Mouse (Mus musculus) forebrain, embryonic 15.5 days (tissue): ENCODE measurements around the gene Kcp. TPM values are rescaled to one million over a fixed set of nuclear protein-coding genes. Genes with fewer than 3 reads are reported as not detected.

Experiments used
- ATAC-seq: fragments of 200-750 bp; cut with Nextera tagmentation; replicated peaks from 2 replicates; pipeline ENCODE4 v1.8.0; 2017; ENCODE audit warnings: mild to moderate bottlenecking, moderate TSS enrichment, moderate library complexity
- H3K27ac ChIP-seq: fragments of 300-500 bp; sonication (generic); replicated peaks from 2 replicates; pipeline ENCODE4 v1.5.1; 2015; ENCODE audit warnings: mild to moderate bottlenecking, inconsistent platforms
- H3K27me3 ChIP-seq: fragments of 300-500 bp; sonication (generic); 2 replicates; pipeline ENCODE4 v1.6.1; 2015; ENCODE audit warnings: inconsistent platforms
- H3K36me3 ChIP-seq: fragments of 300-500 bp; sonication (generic); 2 replicates; pipeline ENCODE4 v1.6.1; 2015; ENCODE audit warnings: mild to moderate bottlenecking, inconsistent platforms
- H3K4me1 ChIP-seq: fragments of 300-500 bp; sonication (generic); 2 replicates; pipeline ENCODE4 v1.6.1; 2015; ENCODE audit warnings: inconsistent platforms
- H3K4me2 ChIP-seq: fragments of 300-500 bp; sonication (generic); replicated peaks from 2 replicates; pipeline ENCODE4 v1.6.1; 2015; ENCODE audit warnings: mild to moderate bottlenecking, inconsistent platforms
- H3K4me3 ChIP-seq: fragments of 300-500 bp; sonication (generic); 2 replicates; pipeline ENCODE4 v1.5.1; 2015; ENCODE audit warnings: mild to moderate bottlenecking, inconsistent platforms
- H3K9ac ChIP-seq: fragments of 300-500 bp; sonication (generic); replicated peaks from 2 replicates; pipeline ENCODE4 v1.6.1; 2015; ENCODE audit warnings: mild to moderate bottlenecking, inconsistent platforms
- H3K9me3 ChIP-seq: fragments of 300-500 bp; sonication (generic); 2 replicates; pipeline ENCODE4 v1.6.1; 2016; ENCODE audit warnings: inconsistent platforms
- WGBS: fragments of 180-500 bp; shearing (Covaris S2); methylation state at CpG from one replicate; pipeline ENCODE4 v1.1.7; 2015; ENCODE audit warnings: mixed read lengths; 5-methylcytosine and 5-hydroxymethylcytosine counted together
- polyA plus RNA-seq: library from polyadenylated mRNA; unstranded; fragments of >200 nt; fragmentation: Nextera tagmentation; extraction: Ambion mirVana; gene quantifications from 2 replicates; pipeline ENCODE4 v1.2.1, GENCODE M21; 2015

Gene Kcp
- polyA plus RNA-seq, 1 experiment from 2014 or later: 9.6 TPM

DNA sequence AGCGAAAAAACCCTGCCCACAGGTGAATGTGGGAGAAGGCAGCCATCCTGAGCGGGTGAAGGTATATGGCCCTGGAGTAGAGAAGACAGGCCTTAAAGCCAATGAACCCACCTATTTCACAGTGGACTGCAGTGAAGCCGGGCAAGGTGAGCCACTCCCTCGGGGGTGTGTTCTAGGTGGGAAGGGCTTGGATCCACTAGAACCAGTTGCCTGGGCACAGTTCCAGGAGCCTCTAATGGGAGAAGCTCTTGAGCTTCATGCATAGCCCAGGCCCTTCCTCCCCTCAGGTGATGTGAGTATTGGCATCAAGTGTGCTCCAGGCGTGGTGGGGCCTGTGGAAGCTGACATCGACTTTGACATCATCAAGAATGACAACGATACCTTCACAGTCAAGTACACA is 62.4 kb downstream of the Kcp start:
- H3K4me3 ChIP-seq: no peak overlapping the region
- H3K9ac ChIP-seq: no peak overlapping the region
- no peaks in the 10 kb centered on the region for H3K36me3 ChIP-seq
- H3K4me2 ChIP-seq: no peak overlapping the region
- ATAC-seq: no peak
- 96% methylated on average over 7 of the region's 7 CpGs for WGBS
- H3K9me3 ChIP-seq: no peaks in the 10 kb centered on the region
- no peak overlapping the region for H3K27ac ChIP-seq
- no peaks in the 10 kb centered on the region for H3K4me1 ChIP-seq
- no peaks in the 10 kb centered on the region for H3K27me3 ChIP-seq

DNA sequence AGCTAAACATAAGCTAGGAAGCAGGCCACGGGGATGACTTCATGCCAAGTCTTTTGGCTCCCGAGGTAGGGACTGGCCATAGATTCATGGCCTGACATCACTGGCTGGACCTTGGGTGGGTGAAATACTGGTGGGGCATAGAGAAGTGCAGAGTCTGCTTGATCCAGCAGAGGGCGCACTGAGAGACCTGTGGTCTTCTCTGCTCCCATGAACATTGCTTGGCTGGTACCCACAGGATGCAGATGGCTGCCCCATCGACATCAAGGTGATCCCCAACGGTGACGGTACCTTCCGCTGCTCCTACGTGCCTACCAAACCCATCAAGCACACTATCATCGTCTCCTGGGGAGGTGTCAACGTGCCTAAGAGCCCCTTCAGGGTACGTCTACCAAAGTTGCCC is 63.0 kb downstream of the Kcp start:
- ATAC-seq: no peak
- H3K36me3 ChIP-seq: no peaks in the 10 kb centered on the region
- no peak overlapping the region for H3K9ac ChIP-seq
- 72% methylated on average over 11 of the region's 11 CpGs for WGBS
- H3K4me3 ChIP-seq: no peak overlapping the region
- H3K27me3 ChIP-seq: no peaks in the 10 kb centered on the region
- H3K4me1 ChIP-seq: no peaks in the 10 kb centered on the region
- H3K27ac ChIP-seq: no peak overlapping the region
- no peaks in the 10 kb centered on the region for H3K9me3 ChIP-seq
- no peak overlapping the region for H3K4me2 ChIP-seq

DNA sequence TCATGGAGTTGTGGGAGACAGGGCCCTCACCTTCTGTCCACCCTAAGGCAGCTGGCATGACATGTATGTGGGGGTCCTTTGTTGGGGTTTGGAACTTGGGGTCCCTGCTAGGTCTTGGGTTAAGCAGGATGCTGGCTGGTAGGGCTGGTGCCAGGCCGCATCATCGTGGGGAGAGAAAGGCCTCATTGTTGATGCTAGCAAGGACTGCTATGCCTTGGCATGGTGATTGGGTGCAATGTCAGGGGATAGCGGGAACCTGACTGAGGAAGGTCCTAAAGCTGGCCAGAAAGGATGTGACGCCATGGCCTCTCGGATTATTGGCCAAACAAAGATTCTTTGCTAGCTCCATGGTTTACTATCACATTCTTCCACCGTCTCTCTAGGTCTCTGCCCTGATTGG is 68.0 kb downstream of the Kcp start:
- no peaks in the 10 kb centered on the region for H3K9me3 ChIP-seq
- H3K4me2 ChIP-seq: no peak overlapping the region
- H3K4me3 ChIP-seq: no peak overlapping the region
- H3K27me3 ChIP-seq: peaks cover 9% of the 10 kb centered on the region; the same call in 1 of the 2 replicates
- no peaks in the 10 kb centered on the region for H3K36me3 ChIP-seq
- no peak for ATAC-seq
- peaks cover 19% of the 10 kb centered on the region for H3K4me1 ChIP-seq
- H3K9ac ChIP-seq: no peak overlapping the region
- H3K27ac ChIP-seq: no peak overlapping the region
- WGBS: 85% methylated on average over 6 of the region's 6 CpGs

DNA sequence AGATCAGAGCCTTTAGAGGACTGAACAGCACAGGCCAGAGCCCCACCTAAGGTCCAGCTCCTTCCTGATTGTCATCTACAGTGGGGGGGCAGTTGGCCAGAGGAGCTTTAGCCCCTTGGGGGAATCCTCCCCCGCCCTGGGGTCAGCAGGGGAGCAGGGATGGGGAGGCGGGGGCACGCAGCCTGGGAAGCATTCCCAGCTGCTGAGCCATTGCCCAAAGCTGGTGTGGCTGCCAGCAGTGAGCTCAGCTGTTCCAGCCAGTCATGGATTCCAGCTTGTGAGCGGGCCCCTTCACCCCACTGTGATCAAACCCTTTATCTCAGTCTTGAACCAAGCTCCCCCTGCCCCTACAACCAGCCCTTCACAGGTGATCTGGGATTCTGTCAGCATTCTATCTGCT is 68.5 kb downstream of the Kcp start:
- no peak overlapping the region for H3K9ac ChIP-seq
- H3K27me3 ChIP-seq: peaks cover 13% of the 10 kb centered on the region
- H3K4me3 ChIP-seq: no peak overlapping the region
- H3K4me1 ChIP-seq: peaks cover 24% of the 10 kb centered on the region
- H3K27ac ChIP-seq: no peak overlapping the region
- no peak overlapping the region for H3K4me2 ChIP-seq
- no peak for ATAC-seq
- WGBS: 74% methylated on average over 4 of the region's 4 CpGs
- H3K9me3 ChIP-seq: no peaks in the 10 kb centered on the region
- no peaks in the 10 kb centered on the region for H3K36me3 ChIP-seq

DNA sequence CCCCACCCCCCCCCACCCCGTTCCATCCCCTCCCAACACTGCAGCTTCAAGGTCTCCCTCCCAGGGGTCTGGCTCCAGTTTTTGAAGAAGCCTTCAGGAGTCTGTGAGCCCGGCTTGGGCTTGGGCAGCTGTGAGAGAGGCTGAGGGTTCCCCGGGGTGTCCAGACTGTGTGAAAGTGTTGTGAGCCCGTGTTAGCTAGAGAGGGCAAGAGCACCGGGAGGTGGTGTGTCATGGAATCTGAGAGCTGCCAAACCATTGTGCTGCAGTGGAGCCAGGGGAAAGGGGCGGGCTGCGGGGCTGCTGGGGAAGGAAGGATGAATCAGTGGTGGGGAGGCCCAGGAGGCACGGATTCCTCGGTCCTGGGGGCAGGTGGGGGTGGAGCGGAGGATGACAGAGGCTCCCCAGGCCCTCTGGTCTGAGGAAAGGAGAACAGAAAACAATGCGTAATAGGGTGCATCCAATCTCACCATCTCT is 71.3 kb downstream of the Kcp start:
- ATAC-seq: peak; percentile 34; the same call in 1 of the 2 replicates
- peaks cover 49% of the 10 kb centered on the region for H3K4me1 ChIP-seq
- no peaks in the 10 kb centered on the region for H3K9me3 ChIP-seq
- H3K4me3 ChIP-seq: no peak overlapping the region
- H3K4me2 ChIP-seq: no peak overlapping the region
- no peak overlapping the region for H3K9ac ChIP-seq
- peaks cover 25% of the 10 kb centered on the region for H3K27me3 ChIP-seq
- H3K27ac ChIP-seq: peak overlapping the region; percentile 5; the same call in 1 of the 2 replicates
- no peaks in the 10 kb centered on the region for H3K36me3 ChIP-seq
- 7% methylated on average over 11 of the region's 11 CpGs for WGBS

DNA sequence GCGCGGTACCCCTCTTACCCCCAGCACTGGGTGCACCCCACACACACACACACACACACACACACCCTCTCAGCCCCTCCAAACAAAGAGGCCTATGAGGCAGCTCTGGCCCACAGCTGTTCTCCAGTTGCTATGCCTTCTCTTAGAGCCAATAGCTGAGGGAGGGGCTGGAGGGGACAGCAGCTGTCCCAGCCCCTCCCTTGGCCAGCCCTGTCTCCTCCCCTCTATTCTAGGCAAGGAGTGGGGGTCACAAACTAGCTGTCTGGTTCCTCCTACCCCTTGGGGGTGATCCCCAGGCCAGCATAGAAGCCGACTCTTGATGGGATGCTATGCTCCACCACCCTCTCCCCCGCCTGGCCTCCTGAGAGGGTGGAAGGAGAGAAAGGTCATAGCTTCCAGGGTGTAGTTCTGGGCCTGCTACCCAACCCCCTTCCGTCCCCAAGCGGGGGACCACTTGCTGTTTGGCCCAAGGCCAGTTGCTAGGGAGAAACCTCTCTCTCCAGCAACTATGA is 71.8 kb downstream of the Kcp start:
- Histone ChIP-seq H3K9me3 (no peaks in the 10 kb centered on the region), H3K4me1 (peaks cover 53% of the 10 kb centered on the region), H3K4me2 (0 out of 2 replicates have a peak overlapping the region, but pooled peaks have one; percentile 14), H3K9ac (no peak overlapping the region), H3K27me3 (peaks cover 25% of the 10 kb centered on the region), H3K4me3 (no peak overlapping the region), H3K36me3 (no peaks in the 10 kb centered on the region), H3K27ac (peak overlapping the region; percentile 40)
- WGBS: 13% methylated on average over 6 of the region's 6 CpGs
- 0 out of 2 replicates have a peak, but pooled peaks have one; percentile 38 for ATAC-seq

DNA sequence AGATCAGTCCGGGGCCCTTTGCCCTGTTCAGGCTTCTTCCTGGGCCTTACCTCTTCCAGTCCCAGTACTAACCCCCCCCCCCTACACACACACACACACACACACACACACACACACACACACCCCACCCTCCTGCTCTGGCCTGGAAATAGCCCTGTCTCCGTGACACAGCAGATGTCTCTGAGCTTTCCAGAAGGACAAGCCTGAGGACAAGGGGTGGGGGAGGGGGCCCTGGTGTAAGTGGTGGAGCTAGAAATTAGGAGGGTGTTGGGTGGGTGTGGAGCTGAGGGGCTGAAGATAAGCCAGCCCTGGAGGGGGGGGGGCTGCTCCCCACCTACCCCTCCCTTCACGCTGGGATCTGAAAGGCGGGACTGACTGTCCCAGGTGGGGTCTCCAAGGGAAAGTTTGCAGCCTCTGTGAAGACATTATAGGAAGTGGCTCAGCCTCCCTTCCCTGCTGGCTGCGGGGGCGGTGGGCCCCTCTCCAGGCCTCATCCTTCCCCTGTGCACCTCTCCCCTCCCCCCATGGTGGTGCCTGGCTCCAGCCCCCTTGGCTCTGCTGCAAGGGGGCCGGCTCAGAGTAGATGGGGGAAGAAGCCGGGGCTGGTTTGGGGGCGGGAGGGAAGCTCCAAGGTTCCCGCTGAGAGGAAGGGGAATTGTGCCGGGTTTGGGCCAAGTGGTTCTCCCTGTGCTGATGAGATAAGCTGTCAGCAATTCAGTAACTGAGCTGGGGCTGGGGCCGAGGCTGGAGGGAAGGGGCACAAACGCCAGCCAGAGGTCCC is 72.7 kb downstream of the Kcp start:
- 6% methylated on average over 13 of the region's 13 CpGs for WGBS
- Histone ChIP-seq H3K4me1 (peaks cover 53% of the 10 kb centered on the region), H3K27ac (peak overlapping the region; percentile 40), H3K4me3 (no peak overlapping the region), H3K9me3 (no peaks in the 10 kb centered on the region), H3K36me3 (no peaks in the 10 kb centered on the region), H3K27me3 (peaks cover 25% of the 10 kb centered on the region), H3K4me2 (peak overlapping the region; percentile 22), H3K9ac (no peak overlapping the region)
- peak; percentile 23; the same call in 1 of the 2 replicates for ATAC-seq

DNA sequence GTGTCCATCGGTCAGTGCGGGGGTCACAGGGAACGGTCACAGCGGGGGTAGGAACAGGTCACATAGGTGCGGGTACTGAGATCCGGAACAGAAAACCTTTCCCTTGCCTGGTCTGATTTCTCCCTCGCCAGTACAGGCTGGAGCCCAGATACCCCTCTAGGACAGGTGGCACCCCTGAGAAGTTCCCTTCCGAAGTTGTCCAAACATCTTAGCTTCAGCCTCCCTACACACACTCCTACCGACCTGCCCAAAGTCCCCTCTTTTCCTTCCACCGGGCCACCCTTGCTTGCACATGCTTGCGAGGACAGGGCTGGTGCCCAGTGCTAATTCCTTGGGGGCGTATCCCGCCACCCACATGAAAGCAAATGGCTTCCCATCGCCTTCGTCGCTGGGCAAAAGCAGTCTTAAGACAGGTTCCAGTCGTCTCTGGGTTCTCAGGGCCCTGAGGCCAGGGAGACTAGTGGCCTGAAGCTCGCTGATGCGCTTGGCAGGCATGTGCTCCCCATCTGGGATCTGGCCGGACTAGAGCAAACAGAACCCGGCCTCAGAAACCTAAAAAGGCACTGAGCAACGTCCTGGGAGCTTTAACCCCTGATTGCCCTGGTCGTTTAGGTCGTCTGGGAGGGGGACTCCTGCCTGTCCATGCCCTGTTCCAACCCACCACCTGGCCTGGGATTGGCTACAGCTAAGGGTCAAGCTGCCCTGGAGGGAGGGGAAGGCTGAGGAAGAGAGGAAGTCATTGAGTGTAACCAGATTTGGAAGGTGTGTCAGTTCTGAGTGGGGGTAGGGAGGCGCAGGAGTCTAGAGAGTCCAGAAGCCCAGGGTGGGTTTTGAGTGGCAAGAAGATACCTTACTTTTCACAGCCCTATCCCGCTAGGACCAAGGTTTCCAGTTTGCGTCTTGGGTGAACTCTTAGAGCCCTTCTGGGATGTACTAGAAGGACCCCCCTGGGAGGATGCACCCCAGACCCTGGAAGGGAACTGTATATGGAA is 73.7 kb downstream of the Kcp start:
- ATAC-seq: no peak
- peak overlapping the region; percentile 80 for H3K4me2 ChIP-seq
- no peaks in the 10 kb centered on the region for H3K9me3 ChIP-seq
- H3K9ac ChIP-seq: no peak overlapping the region
- peaks cover 25% of the 10 kb centered on the region for H3K27me3 ChIP-seq
- H3K4me3 ChIP-seq: peak overlapping the region; percentile 45
- WGBS: 9% methylated on average over 27 of the region's 27 CpGs
- H3K27ac ChIP-seq: no peak overlapping the region
- H3K4me1 ChIP-seq: peaks cover 53% of the 10 kb centered on the region
- no peaks in the 10 kb centered on the region for H3K36me3 ChIP-seq

DNA sequence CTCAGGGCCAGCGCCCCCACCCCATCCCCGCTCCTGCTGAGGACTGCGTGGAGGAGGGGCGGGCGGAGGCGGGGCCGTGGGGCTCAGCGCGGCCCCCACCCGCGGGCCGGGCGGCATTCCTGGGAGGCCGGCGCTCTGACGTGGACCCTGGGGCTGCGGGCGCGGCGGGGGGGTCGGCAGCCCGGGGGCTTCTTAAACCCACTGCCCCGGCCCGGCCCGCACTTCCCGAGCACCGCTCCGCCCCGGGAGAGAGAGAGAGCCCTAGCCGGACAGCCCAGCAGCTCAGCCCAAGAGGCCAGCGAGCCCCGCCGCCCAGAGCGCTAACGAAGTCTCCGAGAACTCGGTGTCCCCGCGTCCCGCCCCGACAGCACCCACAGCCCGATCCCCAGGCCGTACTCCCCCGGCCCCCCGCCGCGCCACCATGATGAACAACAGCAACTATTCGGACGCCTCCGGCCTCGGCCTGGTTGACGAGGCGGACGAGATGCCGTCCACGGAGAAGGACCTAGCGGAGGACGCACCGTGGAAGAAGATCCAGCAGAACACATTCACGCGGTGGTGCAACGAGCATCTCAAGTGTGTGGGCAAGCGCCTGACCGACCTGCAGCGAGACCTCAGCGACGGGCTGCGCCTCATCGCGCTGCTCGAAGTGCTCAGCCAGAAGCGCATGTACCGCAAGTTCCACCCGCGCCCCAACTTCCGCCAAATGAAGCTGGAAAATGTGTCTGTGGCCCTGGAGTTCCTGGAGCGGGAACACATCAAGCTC is 74.5 kb downstream of the Kcp start, which contains the start of gene Flnc:
Gene Flnc, plus strand, starts transcription at position 219 of the 766 bp plus-strand sequence.
- Histone ChIP-seq H3K36me3 (no peaks in the 10 kb centered on the region), H3K4me1 (peaks cover 53% of the 10 kb centered on the region), H3K27ac (no peak within 1 kb of the TSS), H3K9ac (peak within 1 kb of the TSS; percentile 49), H3K4me3 (peak within 1 kb of the TSS; percentile 45), H3K9me3 (no peaks in the 10 kb centered on the region), H3K27me3 (peaks cover 25% of the 10 kb centered on the region), H3K4me2 (peak within 1 kb of the TSS; percentile 80)
- ATAC-seq: no peak; the same call in 1 of the 2 replicates
- under 1% methylated on average over 77 of the region's 77 CpGs for WGBS

DNA sequence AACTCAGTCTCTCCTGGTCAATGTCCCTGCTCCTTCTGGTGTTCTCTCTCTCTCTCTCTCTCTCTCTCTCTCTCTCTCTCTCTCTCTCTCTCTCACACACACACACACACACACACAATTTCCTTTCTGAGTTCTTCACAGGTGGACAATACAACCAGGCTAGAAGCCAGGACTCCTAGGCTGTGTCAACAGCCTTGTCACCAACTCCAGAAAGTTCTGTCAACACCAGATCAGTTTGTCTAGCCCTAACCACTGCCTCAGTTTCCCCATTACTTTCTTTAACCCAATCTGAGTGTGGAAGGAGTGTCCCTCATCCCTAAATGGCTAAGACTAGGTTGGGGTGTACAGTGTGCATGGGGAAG is 75.1 kb downstream of the Kcp start:
- peak overlapping the region; percentile 49 for H3K9ac ChIP-seq
- peaks cover 25% of the 10 kb centered on the region for H3K27me3 ChIP-seq
- H3K27ac ChIP-seq: no peak overlapping the region
- peak overlapping the region; percentile 80 for H3K4me2 ChIP-seq
- no peak for ATAC-seq
- peak overlapping the region; percentile 45 for H3K4me3 ChIP-seq
- peaks cover 53% of the 10 kb centered on the region for H3K4me1 ChIP-seq
- H3K36me3 ChIP-seq: no peaks in the 10 kb centered on the region
- H3K9me3 ChIP-seq: no peaks in the 10 kb centered on the region

DNA sequence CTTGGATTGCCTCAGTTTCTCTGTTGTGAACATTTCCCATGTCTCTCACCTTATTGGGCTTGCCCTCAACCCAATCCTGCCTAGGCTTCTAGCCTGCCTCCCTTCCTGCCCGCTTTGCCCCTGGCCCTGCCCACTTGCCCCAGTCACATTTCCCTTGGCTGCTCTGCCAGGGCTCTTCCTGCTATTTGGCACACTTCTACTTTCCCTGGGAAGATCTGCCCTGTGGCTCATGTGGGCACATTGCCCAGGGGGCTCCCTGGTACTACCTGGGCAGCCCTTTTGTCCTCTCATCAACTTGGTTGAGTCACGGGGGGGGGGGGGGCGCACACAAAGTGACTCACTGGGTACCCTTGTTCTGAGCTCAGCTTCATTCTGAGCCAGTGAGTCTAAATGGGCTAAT is 75.6 kb downstream of the Kcp start:
- peaks cover 53% of the 10 kb centered on the region for H3K4me1 ChIP-seq

More for the DNA sequence above, 75.6 kb downstream of the Kcp start:
- no peak for ATAC-seq
- no peak overlapping the region for H3K4me3 ChIP-seq
- no peak overlapping the region for H3K27ac ChIP-seq
- no peaks in the 10 kb centered on the region for H3K9me3 ChIP-seq
- H3K36me3 ChIP-seq: no peaks in the 10 kb centered on the region
- 30% methylated on average over 3 of the region's 3 CpGs for WGBS
- H3K27me3 ChIP-seq: peaks cover 25% of the 10 kb centered on the region
- H3K9ac ChIP-seq: no peak overlapping the region
- no peak overlapping the region for H3K4me2 ChIP-seq
